Mouse (Mus musculus) CH12.LX (cell line): ENCODE results near the gene Ehd1. TPM values are rescaled to one million over a fixed set of nuclear protein-coding genes. Genes with fewer than 3 reads are reported as not detected.

Experiments
- DNase-seq: peaks from one replicate; pipeline ENCODE4 v3.0.0-alpha.2; 2013; ENCODE audit errors: extremely low read depth
- H3K27ac ChIP-seq: 2 replicates; pipeline ENCODE4 v1.5.1; 2012; ENCODE audit warnings: low read depth, mild to moderate bottlenecking, control low read depth, moderate library complexity; ENCODE audit not compliant: insufficient read depth
- H3K27me3 ChIP-seq: replicated peaks from 2 replicates; pipeline ENCODE3; 2012; ENCODE audit warnings: inconsistent platforms
- H3K36me3 ChIP-seq, 2 experiments: replicated peaks in 1 of 2; 2 replicates each; pipeline versions ENCODE3 to v1.6.1; 2012; ENCODE audit warnings: inconsistent platforms in 1 of 2, low read length in 1 of 2, mild to moderate bottlenecking in 1 of 2, mixed read lengths in 1 of 2, moderate library complexity in 1 of 2; ENCODE audit not compliant: control insufficient read depth in 1 of 2, insufficient read depth in 1 of 2
- H3K4me1 ChIP-seq, 2 experiments: 2 replicates each; pipeline ENCODE4 v1.6.1; 2012; ENCODE audit warnings: inconsistent platforms in 1 of 2, moderate library complexity in 1 of 2; ENCODE audit not compliant: insufficient read depth in 2 of 2, control insufficient read depth in 1 of 2
- H3K4me2 ChIP-seq: 2 replicates; pipeline ENCODE4 v1.6.1; 2012; ENCODE audit warnings: low read depth, mild to moderate bottlenecking, control low read depth; ENCODE audit not compliant: poor library complexity, insufficient read depth, severe bottlenecking
- H3K4me3 ChIP-seq, 3 experiments: fragments of 150-350 bp in 1 of 3; sonication (generic) in 1 of 3; replicated peaks in 1 of 3; 2 replicates each; pipeline versions ENCODE3 to v1.5.1; 2011 to 2012; ENCODE audit warnings: low read depth in 2 of 3, low read length in 2 of 3, mild to moderate bottlenecking in 2 of 3, moderate library complexity in 2 of 3, control low read depth in 1 of 3, improper control_type of control experiment in 1 of 3, inconsistent platforms in 1 of 3, mixed read lengths in 1 of 3; ENCODE audit not compliant: poor library complexity in 1 of 3
- H3K79me2 ChIP-seq: replicated peaks from 2 replicates; pipeline ENCODE4 v1.6.1; 2012; ENCODE audit warnings: mild to moderate bottlenecking, moderate library complexity; ENCODE audit not compliant: control insufficient read depth, poor library complexity, insufficient read depth, severe bottlenecking; ENCODE audit errors: extremely low read depth
- H3K9ac ChIP-seq: 2 replicates; pipeline ENCODE4 v1.6.1; 2012; ENCODE audit warnings: low read depth, mild to moderate bottlenecking, control low read depth, moderate library complexity; ENCODE audit not compliant: insufficient read depth
- H3K9me3 ChIP-seq: replicated peaks from 2 replicates; pipeline ENCODE3; 2012; ENCODE audit warnings: low read length, inconsistent platforms, mixed read lengths
- CHD1 ChIP-seq: IDR thresholded peaks from 2 replicates; pipeline ENCODE4 v1.6.1; 2012; ENCODE audit warnings: low read depth, low read length, improper control_type of control experiment, inconsistent platforms
- ELF1 ChIP-seq: IDR thresholded peaks from 2 replicates; pipeline ENCODE4 v1.6.1; 2014; ENCODE audit warnings: low read depth, mild to moderate bottlenecking, inconsistent platforms, low read length, improper control_type of control experiment
- IRF4 ChIP-seq: IDR thresholded peaks from 2 replicates; pipeline ENCODE4 v1.6.1; 2014; ENCODE audit warnings: low read depth, mild to moderate bottlenecking, inconsistent platforms, low read length, improper control_type of control experiment
- MAX ChIP-seq: IDR thresholded peaks from 2 replicates; pipeline ENCODE4 v1.6.1; 2011; ENCODE audit warnings: low read length, improper control_type of control experiment
- PAX5 ChIP-seq: IDR thresholded peaks from 2 replicates; pipeline ENCODE4 v1.6.1; 2012; ENCODE audit warnings: low read length, inconsistent platforms, mixed read lengths
- RCOR1 ChIP-seq: conservative IDR thresholded peaks from 2 replicates; pipeline ENCODE4 v1.6.1; 2012; ENCODE audit warnings: low read depth, mild to moderate bottlenecking, inconsistent platforms, low read length, improper control_type of control experiment
- USF1 ChIP-seq: IDR thresholded peaks from 2 replicates; pipeline ENCODE4 v1.6.1; 2014; ENCODE audit warnings: low read depth, mild to moderate bottlenecking, inconsistent platforms, low read length, improper control_type of control experiment
- USF2 ChIP-seq: conservative IDR thresholded peaks from 2 replicates; pipeline ENCODE4 v1.6.1; 2011; ENCODE audit warnings: low read depth, low read length, improper control_type of control experiment
- ZKSCAN1 ChIP-seq: IDR thresholded peaks from 2 replicates; pipeline ENCODE4 v1.6.1; 2012; ENCODE audit warnings: low read depth, inconsistent platforms, low read length, improper control_type of control experiment, borderline replicate concordance
- ZMIZ1 ChIP-seq: IDR thresholded peaks from 2 replicates; pipeline ENCODE4 v1.6.1; 2012; ENCODE audit warnings: low read depth, mild to moderate bottlenecking, inconsistent platforms, low read length, improper control_type of control experiment
- dilution Hi-C: fragments of 300-500 bp; cut with MboI; formaldehyde crosslinking; loops from 2 replicates; pipeline ENCODE4 v1.14.3; 2020; ENCODE audit warnings: low sequenced_read_pairs; ENCODE audit not compliant: extremely low pct_unique_long_range_greater_than_20kb, extremely low pct_ligation_motif_present
- in situ Hi-C: fragments of 300-500 bp; cut with MboI; formaldehyde crosslinking; loops from 3 replicates; pipeline ENCODE4 v1.14.3; 2019; ENCODE audit warnings: low sequenced_read_pairs, low pct_ligation_motif_present, low pct_unique_long_range_greater_than_20kb, mixed read lengths
- polyA plus RNA-seq: library from polyadenylated mRNA; unstranded; fragments of >175 nt; gene quantifications from 2 replicates; pipeline ENCODE4 v1.2.1, GENCODE M21; 2012; ENCODE audit warnings: low read depth; ENCODE audit not compliant: insufficient read length
- total RNA-seq, 2 experiments: library from RNA; depleted of rRNA; stranded (reverse); fragments of 300-350 nt in 1 of 2; fragments of >200 nt in 1 of 2; gene quantifications; 2 replicates each; pipeline ENCODE4 v1.2.3; 2012 to 2014

Ehd1 gene
- total and polyA plus RNA-seq, 3 experiments, result 131 to 400 (median 245) TPM

- in situ Hi-C loops (no loop called here), dilution Hi-C loops (no loop called here)
- peaks cover 2% of the 10 kb centered on the region; the same call in 1 of the 2 replicates for H3K79me2 ChIP-seq
- H3K9me3 ChIP-seq, result no peaks in the 10 kb centered on the region
- H3K36me3 ChIP-seq, result peaks cover 89 to 96% of the 10 kb centered on the region in 2 experiments
- no peak overlapping the region for H3K27ac ChIP-seq
- peaks cover 20 to 98% of the 10 kb centered on the region in 2 experiments for H3K4me1 ChIP-seq
- no peaks in the 10 kb centered on the region for H3K27me3 ChIP-seq
- no peak overlapping the region for H3K4me3 ChIP-seq
- no peak overlapping the region for H3K9ac ChIP-seq
- DNase-seq, result no peak
- no peak for TF ChIP-seq IRF4
- TF ChIP-seq USF1, result no peak
- no peak for TF ChIP-seq ZKSCAN1
- TF ChIP-seq MAX, result no peak
- no peak for TF ChIP-seq USF2
- no peak overlapping the region for H3K4me2 ChIP-seq
Measured at GRCm38 (mm10) chr19:6347615-6348014, 71.1 kb downstream of the Ehd1 start.

- dilution Hi-C loops, result no loop called here
- TF ChIP-seq CHD1, result no peak
- no peak for TF ChIP-seq ZMIZ1
- TF ChIP-seq RCOR1, result no peak
- no peak for TF ChIP-seq ZKSCAN1
- no peak for TF ChIP-seq PAX5
- no peak for TF ChIP-seq IRF4
- no peak for TF ChIP-seq ELF1
Measured at GRCm38 (mm10) chr19:6348717-6349116, 72.2 kb downstream of the Ehd1 start.

GRCm38 (mm10) chr19:6349215-6349983 lies 72.9 kb downstream of the Ehd1 start:
- dilution Hi-C loops, result no loop called here
- Histone ChIP-seq H3K27me3 (no peaks in the 10 kb centered on the region), H3K36me3 (peaks cover 93 to 97% of the 10 kb centered on the region in 2 experiments), H3K9ac (no peak overlapping the region), H3K4me2 (no peak overlapping the region), H3K4me3 (no peak overlapping the region), H3K79me2 (no peaks in the 10 kb centered on the region; the same call in 1 of the 2 replicates), H3K9me3 (no peaks in the 10 kb centered on the region), H3K4me1 (peaks cover 11 to 81% of the 10 kb centered on the region in 2 experiments), H3K27ac (peak overlapping the region; percentile 20; the same call in 1 of the 2 replicates)
- no peak for TF ChIP-seq ZKSCAN1
- peak; percentile 15; the same call in 1 of the 2 replicates for TF ChIP-seq IRF4
- in situ Hi-C loops, result no loop called here
- DNase-seq, result no peak

More at GRCm38 (mm10) chr19:6348717-6349116, 72.2 kb downstream of the Ehd1 start:
- Histone ChIP-seq H3K79me2 (no peaks in the 10 kb centered on the region; the same call in 1 of the 2 replicates), H3K4me3 (no peak overlapping the region), H3K9me3 (no peaks in the 10 kb centered on the region), H3K9ac (no peak overlapping the region), H3K4me1 (peaks cover 11 to 88% of the 10 kb centered on the region in 2 experiments), H3K27ac (no peak overlapping the region), H3K4me2 (no peak overlapping the region), H3K36me3 (peaks cover 93 to 97% of the 10 kb centered on the region in 2 experiments), H3K27me3 (no peaks in the 10 kb centered on the region)
- DNase-seq, result no peak
- in situ Hi-C loops, result no loop called here

Other genes with a start within 250 kb of the Ehd1 start
Only the 20 nearest of the 27 such genes appear.
- gene Gm28374, start 194.5 kb upstream of the Ehd1 start, total RNA-seq (2012; rRNA removed), result not detected in 2 replicates
- gene Gm28374, start 194.5 kb upstream of the Ehd1 start, total RNA-seq (2014; rRNA removed), result 0.40 and 0.42 TPM in 2 replicates
- gene Gm28374, start 194.5 kb upstream of the Ehd1 start, polyA plus RNA-seq, result 0.57 TPM in 1 of 2 replicates, not detected in the other
- gene Zfpl1, start 191.8 kb upstream of the Ehd1 start, total RNA-seq (2012; rRNA removed), result 26.8 and 29.4 TPM in 2 replicates
- gene Zfpl1, start 191.8 kb upstream of the Ehd1 start, total RNA-seq (2014; rRNA removed), result 23.1 and 26.1 TPM in 2 replicates
- 30.5 and 40.9 TPM in 2 replicates for gene Zfpl1, start 191.8 kb upstream of the Ehd1 start, polyA plus RNA-seq
- gene Cdca5, start 191.7 kb upstream of the Ehd1 start, total RNA-seq (2012; rRNA removed), result 51.5 and 59.2 TPM in 2 replicates
- gene Cdca5, start 191.7 kb upstream of the Ehd1 start, total RNA-seq (2014; rRNA removed), result 62.7 and 67.8 TPM in 2 replicates
- gene Cdca5, start 191.7 kb upstream of the Ehd1 start, polyA plus RNA-seq, result 80.6 and 81.6 TPM in 2 replicates
- 0.81 and 0.84 TPM in 2 replicates for gene AC131692.1, start 182.3 kb upstream of the Ehd1 start, total RNA-seq (2012; rRNA removed)
- 0.42 and 0.74 TPM in 2 replicates for gene AC131692.1, start 182.3 kb upstream of the Ehd1 start, total RNA-seq (2014; rRNA removed)
- 4.6 and 4.7 TPM in 2 replicates for gene AC131692.1, start 182.3 kb upstream of the Ehd1 start, polyA plus RNA-seq
- gene Naaladl1, start 170.9 kb upstream of the Ehd1 start, total RNA-seq (2012; rRNA removed), result 0.25 and 0.34 TPM in 2 replicates
- 0.20 and 0.24 TPM in 2 replicates for gene Naaladl1, start 170.9 kb upstream of the Ehd1 start, total RNA-seq (2014; rRNA removed)
- 1.1 and 1.9 TPM in 2 replicates for gene Naaladl1, start 170.9 kb upstream of the Ehd1 start, polyA plus RNA-seq
- 27.0 and 31.0 TPM in 2 replicates for gene Sac3d1, start 158.1 kb upstream of the Ehd1 start, total RNA-seq (2012; rRNA removed)
- 24.6 and 31.9 TPM in 2 replicates for gene Sac3d1, start 158.1 kb upstream of the Ehd1 start, total RNA-seq (2014; rRNA removed)
- 26.9 and 29.8 TPM in 2 replicates for gene Sac3d1, start 158.1 kb upstream of the Ehd1 start, polyA plus RNA-seq
- 15.6 and 17.4 TPM in 2 replicates for gene Snx15, start 148.4 kb upstream of the Ehd1 start, total RNA-seq (2012; rRNA removed)
- gene Snx15, start 148.4 kb upstream of the Ehd1 start, total RNA-seq (2014; rRNA removed), result 14.0 and 15.3 TPM in 2 replicates
- 14.4 and 15.7 TPM in 2 replicates for gene Snx15, start 148.4 kb upstream of the Ehd1 start, polyA plus RNA-seq
- not detected in 2 replicates for gene Batf2, start 135.7 kb upstream of the Ehd1 start, total RNA-seq (2012; rRNA removed)
- not detected in 2 replicates for gene Batf2, start 135.7 kb upstream of the Ehd1 start, total RNA-seq (2014; rRNA removed)
- gene Batf2, start 135.7 kb upstream of the Ehd1 start, polyA plus RNA-seq, result not detected in 2 replicates
- gene Arl2, start 135.2 kb upstream of the Ehd1 start, total RNA-seq (2012; rRNA removed), result 35.4 and 48.4 TPM in 2 replicates
- gene Arl2, start 135.2 kb upstream of the Ehd1 start, total RNA-seq (2014; rRNA removed), result 23.9 and 27.9 TPM in 2 replicates
- 28.0 and 36.9 TPM in 2 replicates for gene Arl2, start 135.2 kb upstream of the Ehd1 start, polyA plus RNA-seq
- not detected in 2 replicates for gene Majin, start 92.3 kb upstream of the Ehd1 start, total RNA-seq (2012; rRNA removed)
- not detected in 2 replicates for gene Majin, start 92.3 kb upstream of the Ehd1 start, total RNA-seq (2014; rRNA removed)
- gene Majin, start 92.3 kb upstream of the Ehd1 start, polyA plus RNA-seq, result not detected in 2 replicates
- not detected in 2 replicates for gene Gpha2, start 50.3 kb upstream of the Ehd1 start, total RNA-seq (2012; rRNA removed)
- gene Gpha2, start 50.3 kb upstream of the Ehd1 start, total RNA-seq (2014; rRNA removed), result not detected in 2 replicates
- not detected in 2 replicates for gene Gpha2, start 50.3 kb upstream of the Ehd1 start, polyA plus RNA-seq
- 7.8 and 9.8 TPM in 2 replicates for gene Ppp2r5b, start 40.9 kb upstream of the Ehd1 start, total RNA-seq (2012; rRNA removed)
- gene Ppp2r5b, start 40.9 kb upstream of the Ehd1 start, total RNA-seq (2014; rRNA removed), result 2.8 and 3.0 TPM in 2 replicates
- gene Ppp2r5b, start 40.9 kb upstream of the Ehd1 start, polyA plus RNA-seq, result 3.4 and 4.1 TPM in 2 replicates
- gene Atg2a, start 35.1 kb upstream of the Ehd1 start, total RNA-seq (2012; rRNA removed), result 9.5 and 10.0 TPM in 2 replicates
- 2.3 and 2.8 TPM in 2 replicates for gene Atg2a, start 35.1 kb upstream of the Ehd1 start, total RNA-seq (2014; rRNA removed)
- 9.4 and 13.9 TPM in 2 replicates for gene Atg2a, start 35.1 kb upstream of the Ehd1 start, polyA plus RNA-seq
- gene Cdc42bpg, start 29.7 kb downstream of the Ehd1 start, total RNA-seq (2012; rRNA removed), result 4.1 and 4.2 TPM in 2 replicates
- 0.65 and 0.79 TPM in 2 replicates for gene Cdc42bpg, start 29.7 kb downstream of the Ehd1 start, total RNA-seq (2014; rRNA removed)
- 2.3 and 2.6 TPM in 2 replicates for gene Cdc42bpg, start 29.7 kb downstream of the Ehd1 start, polyA plus RNA-seq
- gene Men1, start 58.3 kb downstream of the Ehd1 start, total RNA-seq (2012; rRNA removed), result 42.9 and 43.0 TPM in 2 replicates
- gene Men1, start 58.3 kb downstream of the Ehd1 start, total RNA-seq (2014; rRNA removed), result 23.5 and 24.9 TPM in 2 replicates
- gene Men1, start 58.3 kb downstream of the Ehd1 start, polyA plus RNA-seq, result 50.7 and 67.8 TPM in 2 replicates
- 77.6 and 95.2 TPM in 2 replicates for gene Map4k2, start 64.4 kb downstream of the Ehd1 start, total RNA-seq (2012; rRNA removed)
- gene Map4k2, start 64.4 kb downstream of the Ehd1 start, total RNA-seq (2014; rRNA removed), result 55.5 and 56.7 TPM in 2 replicates
- 119 and 127 TPM in 2 replicates for gene Map4k2, start 64.4 kb downstream of the Ehd1 start, polyA plus RNA-seq
- 70.4 and 83.2 TPM in 2 replicates for gene Sf1, start 87.0 kb downstream of the Ehd1 start, total RNA-seq (2012; rRNA removed)
- 54.5 and 64.7 TPM in 2 replicates for gene Sf1, start 87.0 kb downstream of the Ehd1 start, total RNA-seq (2014; rRNA removed)
- gene Sf1, start 87.0 kb downstream of the Ehd1 start, polyA plus RNA-seq, result 229 and 251 TPM in 2 replicates
- gene Pygm, start 107.7 kb downstream of the Ehd1 start, total RNA-seq (2012; rRNA removed), result 0.47 and 0.63 TPM in 2 replicates
- gene Pygm, start 107.7 kb downstream of the Ehd1 start, total RNA-seq (2014; rRNA removed), result 0.32 and 0.92 TPM in 2 replicates
- 1.2 and 2.0 TPM in 2 replicates for gene Pygm, start 107.7 kb downstream of the Ehd1 start, polyA plus RNA-seq
- 16.9 and 22.0 TPM in 2 replicates for gene Rasgrp2, start 122.6 kb downstream of the Ehd1 start, total RNA-seq (2012; rRNA removed)
- gene Rasgrp2, start 122.6 kb downstream of the Ehd1 start, total RNA-seq (2014; rRNA removed), result 7.4 and 9.3 TPM in 2 replicates
- gene Rasgrp2, start 122.6 kb downstream of the Ehd1 start, polyA plus RNA-seq, result 26.0 and 37.9 TPM in 2 replicates
- 0.29 and 0.30 TPM in 2 replicates for gene Nrxn2, start 142.0 kb downstream of the Ehd1 start, total RNA-seq (2012; rRNA removed)
- gene Nrxn2, start 142.0 kb downstream of the Ehd1 start, total RNA-seq (2014; rRNA removed), result 0.20 and 0.31 TPM in 2 replicates
- gene Nrxn2, start 142.0 kb downstream of the Ehd1 start, polyA plus RNA-seq, result 0.71 and 1.1 TPM in 2 replicates